Mouse (Mus musculus) intestine, embryonic 14.5 days (tissue): ENCODE data around the gene Ikzf3. TPM values are rescaled to one million over a fixed set of nuclear protein-coding genes. Genes with fewer than 3 reads are reported as not detected.

Experiments used
- ATAC-seq: fragments of 200-750 bp; cut with Nextera tagmentation; replicated peaks from 2 replicates; pipeline ENCODE4 v1.8.0; 2017; ENCODE audit warnings: low read depth, moderate number of reproducible peaks, moderate TSS enrichment, moderate library complexity; ENCODE audit not compliant: low FRiP score, low TSS enrichment
- DNase-seq: peaks from one replicate; pipeline ENCODE4 v3.0.0-alpha.2; 2018; ENCODE audit warnings: low spot score
- H3K27ac ChIP-seq: fragments of 300-500 bp; sonication (generic); 2 replicates; pipeline ENCODE4 v1.5.1; 2014; ENCODE audit warnings: low read depth, mild to moderate bottlenecking, control low read depth
- H3K27me3 ChIP-seq: fragments of 300-500 bp; sonication (generic); replicated peaks from 2 replicates; pipeline ENCODE4 v1.6.1; 2014; ENCODE audit warnings: low read length, control low read depth; ENCODE audit not compliant: control insufficient read depth, insufficient read depth
- H3K36me3 ChIP-seq: fragments of 300-500 bp; sonication (generic); 2 replicates; pipeline ENCODE4 v1.6.1; 2014; ENCODE audit warnings: low read length, control low read depth; ENCODE audit not compliant: control insufficient read depth, insufficient read depth
- H3K4me1 ChIP-seq: fragments of 300-500 bp; sonication (generic); replicated peaks from 2 replicates; pipeline ENCODE4 v1.6.1; 2014; ENCODE audit warnings: low read length, control low read depth, mixed read lengths; ENCODE audit not compliant: control insufficient read depth, insufficient read depth
- H3K4me2 ChIP-seq: fragments of 300-500 bp; sonication (generic); 2 replicates; pipeline ENCODE4 v1.6.1; 2014; ENCODE audit warnings: low read length
- H3K4me3 ChIP-seq: fragments of 300-500 bp; sonication (generic); 2 replicates; pipeline ENCODE4 v1.5.1; 2014; ENCODE audit warnings: low read depth, low read length, control low read depth, mixed read lengths
- H3K9ac ChIP-seq: fragments of 300-500 bp; sonication (generic); 2 replicates; pipeline ENCODE4 v1.6.1; 2014; ENCODE audit warnings: mild to moderate bottlenecking, low read length
- H3K9me3 ChIP-seq: fragments of 300-500 bp; sonication (generic); 2 replicates; pipeline ENCODE4 v1.6.1; 2016; ENCODE audit warnings: low read length, control low read depth; ENCODE audit not compliant: control insufficient read depth
- WGBS: fragments of 180-500 bp; shearing (Covaris S2); extraction: QIAGEN DNeasy Blood & Tissue Kit; methylation state at CpG from one replicate; pipeline ENCODE4 v1.1.7; 2014; 5-methylcytosine and 5-hydroxymethylcytosine counted together
- polyA plus RNA-seq: library from polyadenylated mRNA; unstranded; fragments of >200 nt; fragmentation: Nextera tagmentation; extraction: Ambion mirVana; gene quantifications from 2 replicates; pipeline ENCODE4 v1.2.1, GENCODE M21; 2014

Ikzf3 gene
- polyA plus RNA-seq, 1 experiment from 2014 or later: 0.19 TPM

- H3K27me3 ChIP-seq: no peaks in the 10 kb centered on the region
- no peak for DNase-seq
- no peak overlapping the region for H3K4me3 ChIP-seq
- H3K36me3 ChIP-seq: peaks cover 20% of the 10 kb centered on the region
- 0 out of 2 replicates have a peak overlapping the region, but pooled peaks have one; percentile 16 for H3K27ac ChIP-seq
- H3K4me2 ChIP-seq: no peak overlapping the region
- H3K4me1 ChIP-seq: peaks cover 7% of the 10 kb centered on the region
- 67% methylated on average over 16 of the region's 16 CpGs for WGBS
- H3K9ac ChIP-seq: no peak overlapping the region
- no peaks in the 10 kb centered on the region for H3K9me3 ChIP-seq
- no peak for ATAC-seq
These were observed 34.7 kb upstream of the Ikzf3 start for GRCm38 (mm10) chr11:98580301-98581121.

- ATAC-seq (no peak), DNase-seq (no peak)
- no peaks in the 10 kb centered on the region for H3K9me3 ChIP-seq
- no peak overlapping the region for H3K4me3 ChIP-seq
- peaks cover 12% of the 10 kb centered on the region for H3K36me3 ChIP-seq
- H3K27me3 ChIP-seq: no peaks in the 10 kb centered on the region
- H3K4me1 ChIP-seq: no peaks in the 10 kb centered on the region
- no peak overlapping the region for H3K27ac ChIP-seq
- WGBS: 90% methylated on average over 5 of the region's 5 CpGs
- no peak overlapping the region for H3K4me2 ChIP-seq
- no peak overlapping the region for H3K9ac ChIP-seq
These were observed 31.9 kb upstream of the Ikzf3 start for GRCm38 (mm10) chr11:98577776-98578175.

GRCm38 (mm10) chr11:98569461-98569860 is 23.6 kb upstream of the Ikzf3 start:
- DNase-seq (no peak), ATAC-seq (no peak)
- H3K27ac ChIP-seq: no peak overlapping the region
- WGBS: 78% methylated on average over 6 of the region's 6 CpGs
- no peak overlapping the region for H3K4me3 ChIP-seq
- H3K4me2 ChIP-seq: no peak overlapping the region
- H3K9ac ChIP-seq: no peak overlapping the region
- H3K4me1 ChIP-seq: no peaks in the 10 kb centered on the region
- H3K9me3 ChIP-seq: no peaks in the 10 kb centered on the region
- H3K36me3 ChIP-seq: no peaks in the 10 kb centered on the region
- no peaks in the 10 kb centered on the region for H3K27me3 ChIP-seq

GRCm38 (mm10) chr11:98568326-98568725 is 22.5 kb upstream of the Ikzf3 start:
- Histone ChIP-seq H3K4me2 (no peak overlapping the region), H3K36me3 (no peaks in the 10 kb centered on the region), H3K9ac (no peak overlapping the region), H3K27me3 (no peaks in the 10 kb centered on the region), H3K4me1 (no peaks in the 10 kb centered on the region), H3K4me3 (no peak overlapping the region), H3K27ac (no peak overlapping the region), H3K9me3 (no peaks in the 10 kb centered on the region)
- DNase-seq: no peak
- 88% methylated on average over 8 of the region's 8 CpGs for WGBS
- ATAC-seq: no peak

GRCm38 (mm10) chr11:98563921-98564414 is 18.1 kb upstream of the Ikzf3 start:
- ATAC-seq: no peak
- Histone ChIP-seq H3K4me2 (no peak overlapping the region), H3K9me3 (no peaks in the 10 kb centered on the region), H3K4me1 (no peaks in the 10 kb centered on the region), H3K4me3 (no peak overlapping the region), H3K27me3 (no peaks in the 10 kb centered on the region), H3K27ac (peak overlapping the region; percentile 67; the same call in 1 of the 2 replicates), H3K36me3 (no peaks in the 10 kb centered on the region), H3K9ac (no peak overlapping the region)
- DNase-seq: no peak
- WGBS: 58% methylated on average over 13 of the region's 13 CpGs

GRCm38 (mm10) chr11:98563025-98563424 is 17.2 kb upstream of the Ikzf3 start:
- H3K9me3 ChIP-seq: no peaks in the 10 kb centered on the region
- H3K4me3 ChIP-seq: no peak overlapping the region
- H3K27ac ChIP-seq: no peak overlapping the region
- DNase-seq (no peak), ATAC-seq (no peak)
- H3K4me2 ChIP-seq: no peak overlapping the region
- no peaks in the 10 kb centered on the region for H3K4me1 ChIP-seq
- WGBS: 81% methylated on average over 3 of the region's 3 CpGs
- H3K27me3 ChIP-seq: no peaks in the 10 kb centered on the region
- no peaks in the 10 kb centered on the region for H3K36me3 ChIP-seq
- H3K9ac ChIP-seq: no peak overlapping the region

- no peaks in the 10 kb centered on the region; the same call in 1 of the 2 replicates for H3K4me1 ChIP-seq
- no peak overlapping the region for H3K4me2 ChIP-seq
- no peak for DNase-seq
- H3K9me3 ChIP-seq: no peaks in the 10 kb centered on the region
- H3K4me3 ChIP-seq: no peak overlapping the region
- no peaks in the 10 kb centered on the region for H3K27me3 ChIP-seq
- no peaks in the 10 kb centered on the region for H3K36me3 ChIP-seq
- ATAC-seq: peak; percentile 72
- 18% methylated on average over 7 of the region's 7 CpGs for WGBS
- no peak overlapping the region for H3K27ac ChIP-seq
- no peak overlapping the region for H3K9ac ChIP-seq
These were observed 15.1 kb upstream of the Ikzf3 start for GRCm38 (mm10) chr11:98560942-98561341.

- ATAC-seq (no peak), DNase-seq (no peak)
- H3K9ac ChIP-seq: no peak overlapping the region
- peaks cover 3% of the 10 kb centered on the region for H3K27me3 ChIP-seq
- H3K9me3 ChIP-seq: 0 out of 2 replicates have a peak, but pooled peaks cover 2% of the 10 kb centered on the region
- H3K4me2 ChIP-seq: no peak overlapping the region
- H3K36me3 ChIP-seq: no peaks in the 10 kb centered on the region
- no peak overlapping the region for H3K27ac ChIP-seq
- peaks cover 5% of the 10 kb centered on the region; the same call in 1 of the 2 replicates for H3K4me1 ChIP-seq
- no peak overlapping the region for H3K4me3 ChIP-seq
- 62% methylated on average over 12 of the region's 12 CpGs for WGBS
These were observed 9.4 kb upstream of the Ikzf3 start for GRCm38 (mm10) chr11:98555124-98555700.
